Mouse (Mus musculus): Measurements from ENCODE around the gene Fxyd3. TPM values are rescaled to one million over a fixed set of nuclear protein-coding genes. Genes with fewer than 3 reads are reported as not detected.

Fxyd3 gene
- polyA plus RNA-seq, 1 experiment from 2014 or later = 1.1 TPM

DNA sequence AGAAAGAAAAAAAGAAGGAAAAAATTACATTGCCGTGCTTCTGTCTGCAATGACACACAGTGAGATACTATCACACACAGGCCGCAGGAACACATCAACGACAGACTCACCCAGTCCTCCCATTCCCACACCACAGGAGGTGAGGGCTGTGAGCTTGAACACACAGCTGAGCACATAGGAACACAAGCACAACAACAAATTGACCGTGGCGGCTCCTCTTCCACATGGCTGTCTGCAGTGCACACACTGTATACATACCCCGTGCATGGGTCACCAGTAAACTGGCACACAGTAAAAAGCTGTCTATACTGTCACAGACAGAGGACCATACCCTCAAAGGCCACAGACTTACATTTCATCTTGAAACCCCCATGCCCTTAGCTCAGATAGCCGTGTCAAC lies 20.1 kb downstream of the Fxyd3 start:
- no peak for ATAC-seq (ENCODE audit: low read depth)
- Histone ChIP-seq H3K27me3 (ENCODE audit: control insufficient read depth, insufficient read depth, low read depth, low read length) (peaks cover 20% of the 10 kb centered on the region), H3K27ac (ENCODE audit: low read length) (peak overlapping the region; percentile 72), H3K36me3 (ENCODE audit: control insufficient read depth, insufficient read depth) (no peaks in the 10 kb centered on the region), H3K9ac (ENCODE audit: low read depth, low read length) (no peak overlapping the region), H3K4me3 (ENCODE audit: low read depth, low read length) (no peak overlapping the region), H3K4me1 (ENCODE audit: control insufficient read depth, low read depth, low read length) (peaks cover 6% of the 10 kb centered on the region), H3K4me2 (ENCODE audit: low read depth, low read length) (no peak overlapping the region), H3K9me3 (replicated peaks; ENCODE audit: control insufficient read depth, low read length) (no peaks in the 10 kb centered on the region)
- 47% methylated on average over 7 of the region's 7 CpGs for WGBS (ENCODE audit: insufficient replicate concordance)

GRCm38 (mm10) chr7:31055883-31056282 lies 20.6 kb downstream of the Fxyd3 start:
- Histone ChIP-seq H3K27ac (ENCODE audit: low read length) (peak overlapping the region; percentile 72; the same call in 1 of the 2 replicates), H3K36me3 (ENCODE audit: control insufficient read depth, insufficient read depth) (no peaks in the 10 kb centered on the region), H3K4me3 (ENCODE audit: low read depth, low read length) (no peak overlapping the region), H3K27me3 (ENCODE audit: control insufficient read depth, insufficient read depth, low read depth, low read length) (peaks cover 26% of the 10 kb centered on the region), H3K4me1 (ENCODE audit: control insufficient read depth, low read depth, low read length) (peaks cover 6% of the 10 kb centered on the region), H3K4me2 (ENCODE audit: low read depth, low read length) (no peak overlapping the region), H3K9me3 (replicated peaks; ENCODE audit: control insufficient read depth, low read length) (no peaks in the 10 kb centered on the region), H3K9ac (ENCODE audit: low read depth, low read length) (no peak overlapping the region)
- 47% methylated on average over 3 of the region's 4 CpGs for WGBS (ENCODE audit: insufficient replicate concordance)
- ATAC-seq (ENCODE audit: low read depth) = peak; percentile 68

DNA sequence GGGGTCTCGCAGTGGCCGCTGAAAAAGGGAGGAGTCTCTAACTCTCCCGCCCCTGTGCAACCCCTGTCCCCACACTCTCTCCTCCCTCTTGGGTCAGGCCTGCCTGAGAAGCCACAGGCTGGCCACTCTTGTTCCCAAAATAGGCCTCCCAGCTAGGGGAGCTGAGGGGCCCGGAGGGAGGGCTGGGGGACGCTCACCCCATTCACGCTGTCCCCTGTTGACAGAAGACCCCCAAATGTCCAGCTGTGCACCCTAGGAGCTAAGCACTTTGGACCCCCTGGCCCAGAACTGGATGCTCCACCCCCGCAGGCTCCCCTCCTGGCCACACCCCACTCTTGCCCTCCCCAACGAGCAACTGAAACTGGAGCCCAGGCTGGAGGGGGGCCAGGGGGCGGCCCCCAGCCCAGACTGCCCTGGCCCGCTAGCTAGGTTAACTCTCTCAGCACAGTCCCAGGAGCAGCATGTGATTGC lies 21.1 kb downstream of the Fxyd3 start:
- no peaks in the 10 kb centered on the region for H3K9me3 ChIP-seq (replicated peaks; ENCODE audit: control insufficient read depth, low read length)
- peak overlapping the region; percentile 40 for H3K4me3 ChIP-seq (ENCODE audit: low read depth, low read length)
- peak overlapping the region; percentile 50 for H3K4me2 ChIP-seq (ENCODE audit: low read depth, low read length)
- peaks cover 6% of the 10 kb centered on the region for H3K4me1 ChIP-seq (ENCODE audit: control insufficient read depth, low read depth, low read length)
- peak overlapping the region; percentile 39; the same call in 1 of the 2 replicates for H3K9ac ChIP-seq (ENCODE audit: low read depth, low read length)
- H3K27ac ChIP-seq (ENCODE audit: low read length) = peak overlapping the region; percentile 72
- peak; percentile 87 for ATAC-seq (ENCODE audit: low read depth)
- no peaks in the 10 kb centered on the region for H3K36me3 ChIP-seq (ENCODE audit: control insufficient read depth, insufficient read depth)
- 21% methylated on average over 8 of the region's 10 CpGs for WGBS (ENCODE audit: insufficient replicate concordance)
- H3K27me3 ChIP-seq (ENCODE audit: control insufficient read depth, insufficient read depth, low read depth, low read length) = peaks cover 31% of the 10 kb centered on the region

DNA sequence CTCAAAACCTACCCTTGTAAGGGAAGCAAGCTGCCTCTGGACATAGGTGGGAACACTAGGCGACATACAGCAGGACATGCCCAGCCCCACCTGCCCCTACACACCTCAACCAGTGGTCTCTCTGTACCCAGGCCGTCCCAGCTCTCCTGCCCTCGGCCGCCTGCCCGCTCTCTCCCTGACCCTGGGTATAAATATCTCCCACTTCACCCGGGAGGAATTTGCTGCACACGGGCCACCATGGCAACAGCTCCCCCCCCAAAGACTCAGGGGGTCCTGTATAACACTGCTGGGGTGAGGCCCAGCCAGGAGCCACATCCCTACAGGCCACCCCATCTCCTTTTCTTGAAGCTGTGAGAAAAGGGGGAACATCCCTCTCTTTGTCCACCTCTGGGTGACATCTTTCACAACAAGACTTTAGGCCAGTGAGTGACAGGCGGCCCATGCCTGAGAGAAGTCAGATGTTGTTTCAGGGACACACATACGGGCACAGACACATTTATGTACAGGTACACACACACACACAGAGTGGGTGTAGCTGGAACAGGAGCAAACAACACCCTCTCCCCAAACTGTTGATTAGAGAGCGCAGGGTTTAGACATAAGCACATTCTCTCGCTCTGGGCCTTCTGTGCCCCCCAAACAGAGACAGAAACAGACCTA lies 21.7 kb downstream of the Fxyd3 start:
- no peaks in the 10 kb centered on the region for H3K9me3 ChIP-seq (replicated peaks; ENCODE audit: control insufficient read depth, low read length)
- peak overlapping the region; percentile 40 for H3K4me3 ChIP-seq (ENCODE audit: low read depth, low read length)
- peak overlapping the region; percentile 50 for H3K4me2 ChIP-seq (ENCODE audit: low read depth, low read length)
- H3K36me3 ChIP-seq (ENCODE audit: control insufficient read depth, insufficient read depth) = no peaks in the 10 kb centered on the region
- H3K27me3 ChIP-seq (ENCODE audit: control insufficient read depth, insufficient read depth, low read depth, low read length) = peaks cover 37% of the 10 kb centered on the region
- peak overlapping the region; percentile 72 for H3K27ac ChIP-seq (ENCODE audit: low read length)
- peak overlapping the region; percentile 39; the same call in 1 of the 2 replicates for H3K9ac ChIP-seq (ENCODE audit: low read depth, low read length)
- WGBS (ENCODE audit: insufficient replicate concordance) = 47% methylated on average over 11 of the region's 11 CpGs
- H3K4me1 ChIP-seq (ENCODE audit: control insufficient read depth, low read depth, low read length) = peaks cover 6% of the 10 kb centered on the region
- peak; percentile 9 for ATAC-seq (ENCODE audit: low read depth)

DNA sequence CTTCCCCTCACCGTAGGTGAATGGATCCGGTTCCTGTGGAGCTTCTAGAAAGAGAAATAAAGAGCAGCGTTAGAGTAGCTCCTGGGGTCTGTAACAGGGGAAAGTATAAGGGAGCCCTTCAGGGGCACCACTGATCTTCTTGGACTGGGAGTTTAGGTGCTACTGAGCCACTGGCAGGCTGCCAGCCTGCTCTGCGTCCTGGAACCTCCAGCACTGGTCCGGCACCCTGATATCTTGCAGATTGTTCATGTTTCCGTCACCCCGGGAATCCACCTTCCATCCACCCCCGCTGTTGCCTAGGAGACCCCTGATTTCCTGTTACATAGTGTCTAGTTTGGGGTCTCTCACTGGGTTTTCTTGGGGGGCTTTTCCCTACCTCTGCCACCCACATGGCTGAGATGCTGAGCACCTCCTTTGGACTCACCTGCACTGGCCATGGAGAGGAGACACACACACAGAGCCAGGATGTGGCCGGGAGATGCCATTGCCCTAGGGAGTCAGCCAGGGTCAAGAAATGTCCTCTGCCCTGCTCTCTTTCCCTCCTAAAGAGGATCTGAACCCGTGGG lies 22.5 kb downstream of the Fxyd3 start:
- Histone ChIP-seq H3K27me3 (ENCODE audit: control insufficient read depth, insufficient read depth, low read depth, low read length) (peaks cover 44% of the 10 kb centered on the region), H3K9ac (ENCODE audit: low read depth, low read length) (no peak overlapping the region), H3K4me3 (ENCODE audit: low read depth, low read length) (peak overlapping the region; percentile 11; the same call in 1 of the 2 replicates), H3K36me3 (ENCODE audit: control insufficient read depth, insufficient read depth) (no peaks in the 10 kb centered on the region), H3K27ac (ENCODE audit: low read length) (peak overlapping the region; percentile 72; the same call in 1 of the 2 replicates), H3K4me1 (ENCODE audit: control insufficient read depth, low read depth, low read length) (peaks cover 6% of the 10 kb centered on the region), H3K9me3 (replicated peaks; ENCODE audit: control insufficient read depth, low read length) (no peaks in the 10 kb centered on the region), H3K4me2 (ENCODE audit: low read depth, low read length) (peak overlapping the region; percentile 50)
- no peak for ATAC-seq (ENCODE audit: low read depth)
- WGBS (ENCODE audit: insufficient replicate concordance) = 40% methylated on average over 10 of the region's 10 CpGs

- no peaks in the 10 kb centered on the region for H3K36me3 ChIP-seq (ENCODE audit: control insufficient read depth, insufficient read depth)
- no peaks in the 10 kb centered on the region for H3K9me3 ChIP-seq (replicated peaks; ENCODE audit: control insufficient read depth, low read length)
- WGBS (ENCODE audit: insufficient replicate concordance) = 3% methylated on average over 34 of the region's 34 CpGs
- no peak overlapping the region for H3K4me2 ChIP-seq (ENCODE audit: low read depth, low read length)
- no peak for ATAC-seq (ENCODE audit: low read depth)
- no peak overlapping the region for H3K9ac ChIP-seq (ENCODE audit: low read depth, low read length)
- H3K27me3 ChIP-seq (ENCODE audit: control insufficient read depth, insufficient read depth, low read depth, low read length) = peaks cover 44% of the 10 kb centered on the region
- peaks cover 6% of the 10 kb centered on the region for H3K4me1 ChIP-seq (ENCODE audit: control insufficient read depth, low read depth, low read length)
- no peak overlapping the region for H3K4me3 ChIP-seq (ENCODE audit: low read depth, low read length)
- H3K27ac ChIP-seq (ENCODE audit: low read length) = no peak overlapping the region
Observed at GRCm38 (mm10) chr7:31052636-31053434, 23.7 kb downstream of the Fxyd3 start.

DNA sequence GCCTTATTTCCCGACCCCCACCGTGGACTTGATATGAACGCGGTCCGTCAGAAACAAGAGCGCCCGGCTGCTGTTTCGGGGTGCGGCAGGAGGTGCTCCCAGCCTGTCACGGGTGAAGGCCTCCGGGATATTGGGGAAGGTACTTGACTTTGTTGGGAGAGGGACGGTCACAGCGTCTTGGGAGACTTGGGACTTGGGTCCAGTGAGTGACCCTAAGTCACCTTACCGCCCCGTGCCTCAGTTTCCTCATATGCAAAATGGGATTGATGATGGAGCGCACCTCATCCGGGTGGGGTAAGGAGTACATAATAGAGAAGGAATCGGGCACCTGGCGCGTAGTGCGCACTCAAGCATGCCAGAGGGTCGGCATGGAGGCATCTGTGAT lies 24.3 kb downstream of the Fxyd3 start:
- H3K4me3 ChIP-seq (ENCODE audit: low read depth, low read length) = no peak overlapping the region
- no peak overlapping the region for H3K4me2 ChIP-seq (ENCODE audit: low read depth, low read length)
- WGBS (ENCODE audit: insufficient replicate concordance) = 7% methylated on average over 22 of the region's 22 CpGs

DNA sequence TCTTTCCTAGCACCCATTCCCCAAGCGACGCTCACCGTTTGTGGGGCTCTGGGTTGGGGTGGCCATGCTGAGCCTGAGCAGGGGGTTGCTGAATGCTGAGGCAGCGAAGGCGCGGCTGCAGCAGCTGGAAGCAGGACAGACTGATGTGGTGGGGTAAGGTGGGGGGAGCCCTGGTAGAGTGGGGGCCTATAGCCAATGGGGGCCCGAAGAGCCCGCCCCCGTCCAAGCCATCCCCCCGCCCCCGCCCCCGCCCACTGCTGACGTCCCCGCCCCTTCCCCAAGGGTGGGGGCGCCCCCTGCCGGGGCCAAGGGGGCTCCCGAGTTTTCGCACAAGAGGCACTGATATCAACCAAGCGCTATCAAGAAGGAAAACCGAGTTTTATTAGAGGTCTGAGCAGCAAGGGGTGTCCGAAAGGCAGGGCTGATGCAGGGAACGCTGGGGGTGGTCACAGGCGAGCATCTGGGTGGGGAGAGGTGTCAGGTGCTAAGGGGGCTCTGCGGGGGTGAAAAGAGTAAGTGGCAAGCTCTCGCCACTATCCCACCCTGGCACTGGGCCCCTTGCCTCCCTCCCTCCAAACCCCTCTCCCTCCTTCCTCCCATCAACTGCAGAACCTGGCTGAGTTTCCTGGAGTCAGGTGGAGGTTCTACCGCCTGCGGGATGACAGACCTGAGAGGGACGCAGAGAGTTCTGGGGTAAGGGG lies 25.0 kb downstream of the Fxyd3 start, which contains the start of gene Fxyd7:
Fxyd7 (minus strand) TSS at position 147 of the 701 bp plus-strand sequence.
- no peaks in the 10 kb centered on the region for H3K36me3 ChIP-seq (ENCODE audit: control insufficient read depth, insufficient read depth)
- no peak within 1 kb of the TSS for H3K27ac ChIP-seq (ENCODE audit: low read length)
- no peak for ATAC-seq (ENCODE audit: low read depth)
- 4% methylated on average over 27 of the region's 28 CpGs for WGBS (ENCODE audit: insufficient replicate concordance)
- H3K9ac ChIP-seq (ENCODE audit: low read depth, low read length) = no peak within 1 kb of the TSS
- peaks cover 44% of the 10 kb centered on the region for H3K27me3 ChIP-seq (ENCODE audit: control insufficient read depth, insufficient read depth, low read depth, low read length)
- H3K4me1 ChIP-seq (ENCODE audit: control insufficient read depth, low read depth, low read length) = peaks cover 6% of the 10 kb centered on the region
- H3K4me2 ChIP-seq (ENCODE audit: low read depth, low read length) = no peak within 1 kb of the TSS
- H3K9me3 ChIP-seq (replicated peaks; ENCODE audit: control insufficient read depth, low read length) = no peaks in the 10 kb centered on the region
- no peak within 1 kb of the TSS for H3K4me3 ChIP-seq (ENCODE audit: low read depth, low read length)

More for the DNA sequence above, 24.3 kb downstream of the Fxyd3 start:
- no peak for ATAC-seq (ENCODE audit: low read depth)
- no peak overlapping the region for H3K27ac ChIP-seq (ENCODE audit: low read length)
- peaks cover 44% of the 10 kb centered on the region for H3K27me3 ChIP-seq (ENCODE audit: control insufficient read depth, insufficient read depth, low read depth, low read length)
- H3K9me3 ChIP-seq (replicated peaks; ENCODE audit: control insufficient read depth, low read length) = no peaks in the 10 kb centered on the region
- no peak overlapping the region for H3K9ac ChIP-seq (ENCODE audit: low read depth, low read length)
- H3K36me3 ChIP-seq (ENCODE audit: control insufficient read depth, insufficient read depth) = no peaks in the 10 kb centered on the region
- peaks cover 6% of the 10 kb centered on the region for H3K4me1 ChIP-seq (ENCODE audit: control insufficient read depth, low read depth, low read length)
